Mouse (Mus musculus) neural tube, embryonic 13.5 days (tissue): ENCODE data around the gene Gpcpd1. TPM values are rescaled to one million over a fixed set of nuclear protein-coding genes. Genes with fewer than 3 reads are reported as not detected.

Experiments
- ATAC-seq: fragments of 200-750 bp; cut with Nextera tagmentation; 2 replicates; pipeline ENCODE4 v1.8.0; 2017; ENCODE audit warnings: low read depth, mild to moderate bottlenecking, moderate TSS enrichment, moderate library complexity
- H3K27ac ChIP-seq: fragments of 300-500 bp; sonication (generic); replicated peaks from 2 replicates; pipeline ENCODE4 v1.5.1; 2015; ENCODE audit warnings: moderate library complexity, mild to moderate bottlenecking, inconsistent platforms
- H3K27me3 ChIP-seq: fragments of 300-500 bp; sonication (generic); 2 replicates; pipeline ENCODE4 v1.6.1; 2015; ENCODE audit warnings: mild to moderate bottlenecking, inconsistent platforms
- H3K36me3 ChIP-seq: fragments of 300-500 bp; sonication (generic); 2 replicates; pipeline ENCODE4 v1.6.1; 2015; ENCODE audit warnings: mild to moderate bottlenecking, inconsistent platforms
- H3K4me1 ChIP-seq: fragments of 300-500 bp; sonication (generic); replicated peaks from 2 replicates; pipeline ENCODE4 v1.6.1; 2015; ENCODE audit warnings: inconsistent platforms
- H3K4me2 ChIP-seq: fragments of 300-500 bp; sonication (generic); 2 replicates; pipeline ENCODE4 v1.6.1; 2015; ENCODE audit warnings: inconsistent platforms, mild to moderate bottlenecking, moderate library complexity
- H3K4me3 ChIP-seq: fragments of 300-500 bp; sonication (generic); 2 replicates; pipeline ENCODE4 v1.5.1; 2015; ENCODE audit warnings: mild to moderate bottlenecking, inconsistent platforms
- H3K9ac ChIP-seq: fragments of 300-500 bp; sonication (generic); 2 replicates; pipeline ENCODE4 v1.6.1; 2015; ENCODE audit warnings: moderate library complexity, mild to moderate bottlenecking, inconsistent platforms
- H3K9me3 ChIP-seq: fragments of 300-500 bp; sonication (generic); 2 replicates; pipeline ENCODE4 v1.6.1; 2016; ENCODE audit warnings: inconsistent platforms
- WGBS: fragments of 180-500 bp; shearing (Covaris S2); methylation state at CpG from one replicate; pipeline ENCODE4 v1.1.7; 2015; 5-methylcytosine and 5-hydroxymethylcytosine counted together
- polyA plus RNA-seq: library from polyadenylated mRNA; unstranded; fragments of >200 nt; fragmentation: Nextera tagmentation; extraction: Ambion mirVana; gene quantifications from 2 replicates; pipeline ENCODE4 v1.2.1, GENCODE M21; 2015

The Gpcpd1 gene
- polyA plus RNA-seq, 1 experiment from 2014 or later, result 89.7 TPM

GRCm38 (mm10) chr2:132497412-132498135 is 90.0 kb downstream of the Gpcpd1 start:
- Histone ChIP-seq H3K4me2 (no peak overlapping the region), H3K4me3 (no peak overlapping the region), H3K4me1 (no peaks in the 10 kb centered on the region), H3K27ac (no peak overlapping the region), H3K9me3 (no peaks in the 10 kb centered on the region), H3K36me3 (no peaks in the 10 kb centered on the region), H3K27me3 (no peaks in the 10 kb centered on the region), H3K9ac (no peak overlapping the region)
- 83% methylated on average over 7 of the region's 7 CpGs for WGBS
- ATAC-seq, result no peak

- 85% methylated on average over 4 of the region's 4 CpGs for WGBS
Observed at GRCm38 (mm10) chr2:132493184-132493583, 94.3 kb downstream of the Gpcpd1 start.

GRCm38 (mm10) chr2:132485454-132485853 is 102.1 kb downstream of the Gpcpd1 start:
- H3K4me3 ChIP-seq, result no peak overlapping the region
- no peak overlapping the region for H3K9ac ChIP-seq
- no peak overlapping the region for H3K4me2 ChIP-seq
- H3K27ac ChIP-seq, result no peak overlapping the region
- 0% methylated on average over 1 of the region's 1 CpGs for WGBS
- H3K4me1 ChIP-seq, result no peaks in the 10 kb centered on the region
- H3K27me3 ChIP-seq, result no peaks in the 10 kb centered on the region
- no peaks in the 10 kb centered on the region for H3K9me3 ChIP-seq
- H3K36me3 ChIP-seq, result no peaks in the 10 kb centered on the region
- no peak for ATAC-seq

More at GRCm38 (mm10) chr2:132493184-132493583, 94.3 kb downstream of the Gpcpd1 start:
- ATAC-seq, result no peak
- Histone ChIP-seq H3K36me3 (no peaks in the 10 kb centered on the region), H3K27ac (no peak overlapping the region), H3K4me2 (no peak overlapping the region), H3K9me3 (no peaks in the 10 kb centered on the region), H3K27me3 (no peaks in the 10 kb centered on the region), H3K9ac (no peak overlapping the region), H3K4me1 (no peaks in the 10 kb centered on the region), H3K4me3 (no peak overlapping the region)

- no peak for ATAC-seq
- 62% methylated on average over 3 of the region's 3 CpGs for WGBS
- Histone ChIP-seq H3K9me3 (no peaks in the 10 kb centered on the region), H3K27me3 (no peaks in the 10 kb centered on the region), H3K4me1 (no peaks in the 10 kb centered on the region), H3K9ac (no peak overlapping the region), H3K4me3 (no peak overlapping the region), H3K27ac (no peak overlapping the region), H3K4me2 (no peak overlapping the region), H3K36me3 (no peaks in the 10 kb centered on the region)
Observed at GRCm38 (mm10) chr2:132481547-132481946, 106.0 kb downstream of the Gpcpd1 start.

Other genes starting within 250 kb of the Gpcpd1 start
- 1.4 and 1.9 TPM in 2 replicates for gene Prokr2, start 202.3 kb downstream of the Gpcpd1 start, polyA plus RNA-seq
- gene Shld1, start 99.2 kb upstream of the Gpcpd1 start, polyA plus RNA-seq, result 21.5 and 24.7 TPM in 2 replicates
- 54.9 and 57.5 TPM in 2 replicates for gene Chgb, start 193.5 kb upstream of the Gpcpd1 start, polyA plus RNA-seq
- gene Trmt6, start 228.3 kb upstream of the Gpcpd1 start, polyA plus RNA-seq, result 19.4 and 25.0 TPM in 2 replicates
- gene Mcm8, start 228.4 kb upstream of the Gpcpd1 start, polyA plus RNA-seq, result 5.2 and 7.0 TPM in 2 replicates